Mouse (Mus musculus) MEL (cell line): ENCODE measurements around the gene Ikzf5. TPM values are rescaled to one million over a fixed set of nuclear protein-coding genes. Genes with fewer than 3 reads are reported as not detected.

Source experiments
- DNase-seq: peaks from one replicate; pipeline ENCODE4 v3.0.0; 2011; ENCODE audit warnings: low read depth, low spot score
- H3K27ac ChIP-seq: 2 replicates; pipeline ENCODE4 v1.5.1; 2012; ENCODE audit warnings: low read depth, mild to moderate bottlenecking, control low read depth, low read length, moderate library complexity; ENCODE audit not compliant: control insufficient read depth
- H3K27me3 ChIP-seq, 2 experiments: fragments of 150-350 bp in 1 of 2; sonication (generic) in 1 of 2; 2 replicates each; pipeline ENCODE4 v1.6.1; 2012; ENCODE audit warnings: low read length in 2 of 2, mild to moderate bottlenecking in 2 of 2, improper control_type of control experiment in 1 of 2, moderate library complexity in 1 of 2; ENCODE audit not compliant: insufficient read depth in 2 of 2, control insufficient read depth in 1 of 2
- H3K36me3 ChIP-seq, 2 experiments: 2 replicates each; pipeline ENCODE4 v1.6.1; 2012 to 2014; ENCODE audit warnings: low read length in 2 of 2, improper control_type of control experiment in 1 of 2, inconsistent platforms in 1 of 2, mild to moderate bottlenecking in 1 of 2; ENCODE audit not compliant: insufficient read depth in 2 of 2, control insufficient read depth in 1 of 2
- H3K4me1 ChIP-seq, 2 experiments: fragments of 150-350 bp in 1 of 2; sonication (generic) in 1 of 2; 2 replicates each; pipeline ENCODE4 v1.6.1; 2012; ENCODE audit warnings: low read length in 2 of 2, improper control_type of control experiment in 1 of 2, mild to moderate bottlenecking in 1 of 2; ENCODE audit not compliant: insufficient read depth in 2 of 2, control insufficient read depth in 1 of 2
- H3K4me3 ChIP-seq, 2 experiments: fragments of 150-350 bp in 1 of 2; sonication (generic) in 1 of 2; 2 replicates each; pipeline ENCODE4 v1.5.1; 2012; ENCODE audit warnings: low read depth in 2 of 2, low read length in 2 of 2, mild to moderate bottlenecking in 2 of 2, moderate library complexity in 2 of 2, control low read depth in 1 of 2, improper control_type of control experiment in 1 of 2; ENCODE audit not compliant: control insufficient read depth in 1 of 2, insufficient read depth in 1 of 2
- H3K79me2 ChIP-seq: 2 replicates; pipeline ENCODE4 v1.6.1; 2012; ENCODE audit warnings: mild to moderate bottlenecking, low read length, moderate library complexity; ENCODE audit not compliant: control insufficient read depth, poor library complexity, insufficient read depth
- H3K9ac ChIP-seq: 2 replicates; pipeline ENCODE4 v1.6.1; 2012; ENCODE audit warnings: low read depth, mild to moderate bottlenecking, control low read depth, low read length, moderate library complexity; ENCODE audit not compliant: control insufficient read depth, poor library complexity, severe bottlenecking
- H3K9me3 ChIP-seq: fragments of 150-350 bp; sonication (generic); replicated peaks from 2 replicates; pipeline ENCODE4 v1.6.1; 2012; ENCODE audit warnings: mild to moderate bottlenecking, low read length, improper control_type of control experiment, moderate library complexity; ENCODE audit not compliant: insufficient read depth
- BHLHE40 ChIP-seq: IDR thresholded peaks from 2 replicates; pipeline ENCODE4 v1.6.1; 2012; ENCODE audit warnings: low read depth, mild to moderate bottlenecking, inconsistent platforms, low read length, improper control_type of control experiment, borderline replicate concordance
- CHD1 ChIP-seq: IDR thresholded peaks from 2 replicates; pipeline ENCODE4 v1.6.1; 2012; ENCODE audit warnings: low read depth, mild to moderate bottlenecking, inconsistent platforms, low read length, improper control_type of control experiment
- CHD2 ChIP-seq: IDR thresholded peaks from 2 replicates; pipeline ENCODE4 v1.6.1; 2011; ENCODE audit warnings: low read length, improper control_type of control experiment
- CTCF ChIP-seq, 3 experiments: IDR thresholded peaks in 2 of 3; conservative IDR thresholded peaks in 1 of 3; 2 replicates each; pipeline ENCODE4 v1.5.1; 2011 to 2012; ENCODE audit warnings: low read length in 3 of 3, low read depth in 2 of 3, mild to moderate bottlenecking in 2 of 3, improper control_type of control experiment in 1 of 3, inconsistent platforms in 1 of 3, mixed read lengths in 1 of 3, moderate library complexity in 1 of 3; ENCODE audit not compliant: control insufficient read depth in 1 of 3, insufficient read depth in 1 of 3, poor library complexity in 1 of 3, severe bottlenecking in 1 of 3
- E2F4 ChIP-seq: IDR thresholded peaks from 2 replicates; pipeline ENCODE4 v1.6.1; 2011; ENCODE audit warnings: low read depth, low read length, improper control_type of control experiment, borderline replicate concordance
- ELF1 ChIP-seq: IDR thresholded peaks from 2 replicates; pipeline ENCODE4 v1.6.1; 2014; ENCODE audit warnings: low read depth, mild to moderate bottlenecking, inconsistent platforms, low read length, improper control_type of control experiment, moderate library complexity
- EP300 ChIP-seq, 2 experiments: IDR thresholded peaks; 2 replicates each; pipeline ENCODE4 v1.6.1; 2011; ENCODE audit warnings: improper control_type of control experiment in 2 of 2, low read length in 2 of 2, low read depth in 1 of 2, mild to moderate bottlenecking in 1 of 2
- ETS1 ChIP-seq: IDR thresholded peaks from 2 replicates; pipeline ENCODE4 v1.6.1; 2012; ENCODE audit warnings: low read depth, mild to moderate bottlenecking, inconsistent platforms, low read length, improper control_type of control experiment, moderate library complexity
- GABPA ChIP-seq: IDR thresholded peaks from 2 replicates; pipeline ENCODE4 v1.6.1; 2012; ENCODE audit warnings: low read depth, mild to moderate bottlenecking, inconsistent platforms, low read length, improper control_type of control experiment, moderate library complexity
- GATA1 ChIP-seq: IDR thresholded peaks from 2 replicates; pipeline ENCODE4 v1.6.1; 2011; ENCODE audit warnings: low read depth, low read length, improper control_type of control experiment
- KAT2A ChIP-seq: conservative IDR thresholded peaks from 2 replicates; pipeline ENCODE4 v1.6.1; 2012; ENCODE audit warnings: low read depth, low read length, improper control_type of control experiment, inconsistent platforms
- MAFK ChIP-seq: IDR thresholded peaks from 2 replicates; pipeline ENCODE4 v1.6.1; 2011; ENCODE audit warnings: low read depth, mild to moderate bottlenecking, low read length, improper control_type of control experiment, borderline replicate concordance
- MAX ChIP-seq: IDR thresholded peaks from 2 replicates; pipeline ENCODE4 v1.6.1; 2011; ENCODE audit warnings: low read length, improper control_type of control experiment
- MXI1 ChIP-seq: IDR thresholded peaks from 2 replicates; pipeline ENCODE4 v1.6.1; 2011; ENCODE audit warnings: mild to moderate bottlenecking, low read depth, low read length, improper control_type of control experiment
- MYB ChIP-seq: IDR thresholded peaks from 2 replicates; pipeline ENCODE4 v1.6.1; 2011; ENCODE audit warnings: mild to moderate bottlenecking, low read depth, low read length, improper control_type of control experiment
- NELFE ChIP-seq: IDR thresholded peaks from 2 replicates; pipeline ENCODE4 v1.6.1; 2011; ENCODE audit warnings: low read depth, low read length, improper control_type of control experiment
- POLR2A ChIP-seq, 2 experiments: IDR thresholded peaks; 2 replicates each; pipeline ENCODE4 v1.6.1; 2011 to 2012; ENCODE audit warnings: low read length in 2 of 2, mild to moderate bottlenecking in 2 of 2, control low read depth in 1 of 2, improper control_type of control experiment in 1 of 2, low read depth in 1 of 2, moderate library complexity in 1 of 2; ENCODE audit not compliant: control insufficient read depth in 1 of 2, insufficient read depth in 1 of 2, poor library complexity in 1 of 2
- POLR2AphosphoS2 ChIP-seq: IDR thresholded peaks from 2 replicates; pipeline ENCODE4 v1.6.1; 2011; ENCODE audit warnings: low read length, improper control_type of control experiment
- RAD21 ChIP-seq: IDR thresholded peaks from 2 replicates; pipeline ENCODE4 v1.6.1; 2011; ENCODE audit warnings: mild to moderate bottlenecking, low read depth, low read length, improper control_type of control experiment
- RCOR1 ChIP-seq: IDR thresholded peaks from 2 replicates; pipeline ENCODE4 v1.6.1; 2012; ENCODE audit warnings: low read depth, mild to moderate bottlenecking, inconsistent platforms, low read length, improper control_type of control experiment
- SIN3A ChIP-seq: IDR thresholded peaks from 2 replicates; pipeline ENCODE4 v1.6.1; 2012; ENCODE audit warnings: low read length, improper control_type of control experiment, inconsistent platforms
- SMC3 ChIP-seq: IDR thresholded peaks from 2 replicates; pipeline ENCODE4 v1.6.1; 2011; ENCODE audit warnings: low read depth, low read length, improper control_type of control experiment
- TAL1 ChIP-seq: IDR thresholded peaks from 2 replicates; pipeline ENCODE4 v1.6.1; 2012; ENCODE audit warnings: mild to moderate bottlenecking, inconsistent platforms, low read length, moderate library complexity, mixed read lengths
- TBP ChIP-seq: IDR thresholded peaks from 2 replicates; pipeline ENCODE4 v1.8.0; 2011; ENCODE audit warnings: low read depth, low read length, improper control_type of control experiment
- TCF12 ChIP-seq: IDR thresholded peaks from 2 replicates; pipeline ENCODE4 v1.6.1; 2014; ENCODE audit warnings: low read depth, mild to moderate bottlenecking, inconsistent platforms, low read length, improper control_type of control experiment, moderate library complexity
- UBTF ChIP-seq: IDR thresholded peaks from 2 replicates; pipeline ENCODE4 v1.6.1; 2012; ENCODE audit warnings: low read depth, mild to moderate bottlenecking, inconsistent platforms, low read length, improper control_type of control experiment, moderate library complexity, borderline replicate concordance; ENCODE audit not compliant: insufficient read depth
- USF1 ChIP-seq: IDR thresholded peaks from 2 replicates; pipeline ENCODE4 v1.6.1; 2014; ENCODE audit warnings: low read depth, mild to moderate bottlenecking, inconsistent platforms, low read length, improper control_type of control experiment, moderate library complexity
- USF2 ChIP-seq, 2 experiments: IDR thresholded peaks; 2 replicates each; pipeline ENCODE4 v1.6.1; 2011 to 2012; ENCODE audit warnings: improper control_type of control experiment in 2 of 2, low read length in 2 of 2, borderline replicate concordance in 1 of 2, inconsistent platforms in 1 of 2, low read depth in 1 of 2, mild to moderate bottlenecking in 1 of 2; ENCODE audit not compliant: insufficient read depth in 1 of 2
- ZC3H11A ChIP-seq: IDR thresholded peaks from 2 replicates; pipeline ENCODE4 v1.6.1; 2012; ENCODE audit warnings: low read depth, mild to moderate bottlenecking, inconsistent platforms, low read length, improper control_type of control experiment
- ZKSCAN1 ChIP-seq: IDR thresholded peaks from 2 replicates; pipeline ENCODE4 v1.6.1; 2012; ENCODE audit warnings: low read depth, mild to moderate bottlenecking, inconsistent platforms, low read length, improper control_type of control experiment, moderate library complexity
- ZNF384 ChIP-seq: IDR thresholded peaks from 2 replicates; pipeline ENCODE4 v1.6.1; 2012; ENCODE audit warnings: low read depth, mild to moderate bottlenecking, inconsistent platforms, low read length, improper control_type of control experiment
- polyA plus RNA-seq, 2 experiments: library from polyadenylated mRNA; stranded (reverse) in 1 of 2; unstranded in 1 of 2; fragments of >175 nt in 1 of 2; fragments of >200 nt in 1 of 2; gene quantifications; 2 replicates each; pipeline versions ENCODE4 v1.2.1 to v1.2.4; 2012; ENCODE audit warnings: low replicate concordance in 2 of 2, low read depth in 1 of 2; ENCODE audit not compliant: insufficient read length in 2 of 2, insufficient read depth in 1 of 2, missing spikeins in 1 of 2
- total RNA-seq: library from RNA; depleted of rRNA; stranded (reverse); fragments of 300-350 nt; gene quantifications from 2 replicates; pipeline ENCODE4 v1.2.3, GENCODE M21; 2012

The Ikzf5 gene
- total and polyA plus RNA-seq, 3 experiments = 8.8 to 65.4 (median 28.5) TPM

DNA sequence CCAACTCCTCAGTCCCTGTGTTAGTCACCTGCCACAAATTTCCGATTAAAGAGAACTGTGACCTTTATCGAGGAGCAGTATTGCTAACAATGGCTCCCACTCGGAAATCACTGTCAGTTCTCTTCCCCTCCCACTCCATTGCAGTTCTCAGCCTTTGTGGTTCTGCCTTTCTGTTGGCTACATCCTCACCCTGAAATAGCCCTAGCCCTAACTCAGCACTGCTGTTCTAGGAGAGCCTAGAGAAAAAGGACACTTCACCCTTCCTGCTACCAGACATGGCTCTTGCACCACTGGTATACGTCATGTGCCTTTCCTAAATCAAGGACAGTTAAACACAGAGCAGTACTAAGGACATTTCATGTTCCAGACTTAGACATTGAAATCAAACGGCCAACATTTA is 17.0 kb upstream of the Ikzf5 start:
- peaks cover 0 to 5% of the 10 kb centered on the region in 2 experiments; a peak in 2 of 4 replicates for H3K36me3 ChIP-seq
- no peak for DNase-seq
- TF ChIP-seq ETS1 (no peak), CTCF (IDR thresholded peaks at IDR 0.05 in 2 of 3, conservative IDR thresholded peaks at IDR 0.05 in 1 of 3; ENCODE audit: control insufficient read depth in 1 of 3, insufficient read depth in 1 of 3, low read depth in 2 of 3, low read length in 3 of 3, poor library complexity in 1 of 3, severe bottlenecking in 1 of 3) (no peak), E2F4 (no peak), MYB (no peak), UBTF (no peak), CHD2 (no peak)
- H3K9ac ChIP-seq = no peak overlapping the region
- no peaks in the 10 kb centered on the region for H3K9me3 ChIP-seq
- H3K79me2 ChIP-seq = no peaks in the 10 kb centered on the region
- H3K4me1 ChIP-seq = peaks cover 0 to 9% of the 10 kb centered on the region in 2 experiments; a peak in 3 of 4 replicates
- no peak overlapping the region for H3K4me3 ChIP-seq
- no peak overlapping the region for H3K27ac ChIP-seq
- H3K27me3 ChIP-seq = no peaks in the 10 kb centered on the region

- Histone ChIP-seq H3K9ac (no peak overlapping the region), H3K27me3 (no peaks in the 10 kb centered on the region), H3K9me3 (no peaks in the 10 kb centered on the region), H3K79me2 (no peaks in the 10 kb centered on the region), H3K36me3 (peaks cover 0 to 5% of the 10 kb centered on the region in 2 experiments; a peak in 2 of 4 replicates), H3K27ac (no peak overlapping the region), H3K4me1 (peaks cover 0 to 9% of the 10 kb centered on the region in 2 experiments; a peak in 3 of 4 replicates), H3K4me3 (no peak overlapping the region)
- peak; percentile 71 for DNase-seq
- TF ChIP-seq MAX (no peak), MXI1 (no peak), ZKSCAN1 (no peak), GATA1 (peak; percentile 89), KAT2A (no peak), NELFE (no peak), RCOR1 (peak; percentile 79), CHD2 (no peak), CHD1 (no peak), GABPA (no peak), MAFK (no peak), ZNF384 (no peak), TAL1 (peak; percentile 88), USF1 (no peak), UBTF (no peak), MYB (no peak), E2F4 (no peak), CTCF (IDR thresholded peaks at IDR 0.05 in 2 of 3, conservative IDR thresholded peaks at IDR 0.05 in 1 of 3; ENCODE audit: control insufficient read depth in 1 of 3, insufficient read depth in 1 of 3, low read depth in 2 of 3, low read length in 3 of 3, poor library complexity in 1 of 3, severe bottlenecking in 1 of 3) (no peak), EP300 (IDR thresholded peaks at IDR 0.05; ENCODE audit: low read depth in 1 of 2, low read length in 2 of 2) (peak; percentile 79 to 91), SMC3 (no peak), TBP (no peak), TCF12 (peak; percentile 93), ETS1 (peak; percentile 78), SIN3A (no peak; the same call in 1 of the 2 replicates), ELF1 (no peak), USF2 (IDR thresholded peaks at IDR 0.05; ENCODE audit: borderline replicate concordance in 1 of 2, insufficient read depth in 1 of 2, low read depth in 1 of 2, low read length in 2 of 2) (no peak), BHLHE40 (no peak), ZC3H11A (no peak), POLR2A (IDR thresholded peaks at IDR 0.05; ENCODE audit: control insufficient read depth in 1 of 2, insufficient read depth in 1 of 2, low read depth in 1 of 2, low read length in 2 of 2, poor library complexity in 1 of 2) (no peak), POLR2AphosphoS2 (no peak), RAD21 (no peak)
Measured at GRCm38 (mm10) chr7:131424912-131425311, 14.6 kb upstream of the Ikzf5 start.
